Mouse (Mus musculus) CD4-positive, CD25-positive, alpha-beta regulatory T cell, adult 4 months (primary cell): ENCODE results near the gene Acbd6. TPM values are rescaled to one million over a fixed set of nuclear protein-coding genes. Genes with fewer than 3 reads are reported as not detected.

ENCODE experiments used
- ATAC-seq: one replicate; pipeline ENCODE4 v1.8.0; 2017
- polyA plus RNA-seq, 2 experiments: library from polyadenylated mRNA; unstranded; fragments of 100-300 nt; shearing (Covaris generic); gene quantifications; one replicate each; pipeline ENCODE4 v1.2.1; 2017

Acbd6 gene
- polyA plus RNA-seq: 10 to 100 TPM in 1 of 2 experiments, 1 to 10 TPM in 1; 3.2 to 13.0 TPM

DNA sequence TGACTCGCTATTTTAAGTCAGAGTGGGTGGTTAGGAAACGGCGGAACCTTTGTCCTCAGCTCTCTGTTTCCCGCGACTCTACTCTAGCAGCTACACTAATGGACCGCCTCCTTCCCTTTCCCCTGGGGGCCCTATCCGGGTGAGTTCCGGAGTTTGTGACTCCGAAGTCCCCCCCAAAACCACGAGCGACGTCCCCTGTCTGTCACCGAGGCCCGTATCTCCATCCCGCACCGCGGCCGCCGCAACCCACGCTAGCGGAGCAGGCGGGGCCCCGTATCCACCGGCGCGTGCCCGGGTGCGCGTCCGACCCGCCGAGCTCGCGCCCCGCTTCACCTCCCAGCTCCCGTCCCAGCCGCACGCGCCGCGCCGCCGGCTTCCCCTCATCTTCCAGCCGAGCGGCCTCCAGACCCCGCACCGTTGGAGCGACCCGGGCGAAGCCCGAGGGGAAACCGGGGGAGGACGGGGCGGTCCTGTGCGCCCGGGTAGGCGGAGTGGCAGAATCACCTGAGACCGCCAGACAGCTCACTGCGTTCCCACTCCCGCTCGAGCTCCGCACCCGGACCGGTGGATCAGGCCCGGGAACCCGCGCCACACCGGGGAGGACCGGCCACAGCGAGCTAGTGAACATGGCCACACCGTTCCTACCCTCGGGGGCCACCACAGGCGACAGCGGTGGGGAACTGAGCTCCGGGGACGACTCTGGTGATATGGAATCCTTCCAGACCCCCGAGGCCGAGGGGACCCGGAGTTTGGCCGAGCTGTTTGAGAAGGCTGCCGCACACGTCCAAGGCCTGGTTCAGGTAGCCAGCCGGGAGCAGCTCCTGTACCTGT is at the start of gene Acbd6:
TSS of gene Acbd6 (plus strand) at position 109 of the 831 bp plus-strand sequence.
- peak; percentile 86 for ATAC-seq

DNA sequence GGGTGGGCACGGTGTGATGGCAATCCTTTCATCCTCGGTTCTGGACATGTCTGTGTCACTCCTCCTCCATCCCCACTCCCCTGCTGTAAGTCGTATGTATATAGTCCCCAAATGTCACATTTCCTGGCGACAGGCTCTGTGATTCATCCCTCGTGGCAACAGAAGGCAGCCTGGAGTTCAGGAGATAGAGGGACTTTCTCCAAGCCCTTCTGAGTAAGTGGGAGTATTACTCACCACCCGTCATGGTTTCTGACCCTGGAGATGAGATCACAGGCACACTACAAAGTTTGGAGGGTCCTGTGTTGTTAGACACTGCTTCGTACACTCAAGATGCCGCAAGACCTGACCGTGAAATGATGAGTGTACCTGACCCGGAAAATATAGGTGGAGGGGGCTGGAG is 47.7 kb upstream of the Acbd6 start:
- no peak for ATAC-seq

GRCm38 (mm10) chr1:155515866-155516265 is 42.1 kb upstream of the Acbd6 start:
- ATAC-seq: no peak

- ATAC-seq: peak; percentile 49
These were observed 41.3 kb upstream of the Acbd6 start for GRCm38 (mm10) chr1:155516594-155516993.

DNA sequence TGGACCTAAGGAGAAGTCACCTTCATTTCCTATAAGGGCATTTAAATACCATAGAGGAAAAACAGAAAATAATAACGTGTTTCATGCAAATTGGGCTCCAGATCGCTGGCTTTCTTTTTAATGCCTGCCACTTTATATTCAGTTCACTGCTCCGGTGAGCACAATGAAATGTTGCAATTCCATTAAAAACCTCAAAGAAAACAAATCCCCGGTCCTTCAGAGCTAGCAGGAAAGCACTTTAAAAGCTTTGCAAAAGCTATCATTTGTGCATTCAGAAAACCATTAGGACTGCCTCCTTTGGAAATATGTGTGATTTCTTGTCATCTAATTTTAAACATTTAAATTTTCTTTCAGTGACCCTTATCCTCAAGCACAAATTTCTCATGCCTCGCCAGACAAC is 40.9 kb upstream of the Acbd6 start:
- ATAC-seq: no peak

DNA sequence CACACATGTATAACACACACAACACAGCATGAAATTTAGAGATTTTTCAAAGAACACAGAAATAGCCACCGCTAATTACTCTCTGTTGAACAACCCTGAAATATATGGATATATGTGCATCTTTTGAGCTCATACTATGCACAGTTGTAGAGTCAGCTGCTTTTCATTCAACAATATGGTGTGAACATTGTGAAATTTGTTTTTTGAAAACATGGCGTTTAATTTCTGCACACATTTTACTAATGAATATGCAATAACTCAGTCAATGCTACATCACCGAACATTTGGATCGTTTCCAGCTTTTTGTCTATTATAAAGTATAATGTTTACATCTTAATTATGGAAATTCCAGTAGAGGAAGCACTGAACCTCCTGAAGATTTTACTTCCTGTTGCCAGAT is 37.6 kb upstream of the Acbd6 start:
- no peak for ATAC-seq

DNA sequence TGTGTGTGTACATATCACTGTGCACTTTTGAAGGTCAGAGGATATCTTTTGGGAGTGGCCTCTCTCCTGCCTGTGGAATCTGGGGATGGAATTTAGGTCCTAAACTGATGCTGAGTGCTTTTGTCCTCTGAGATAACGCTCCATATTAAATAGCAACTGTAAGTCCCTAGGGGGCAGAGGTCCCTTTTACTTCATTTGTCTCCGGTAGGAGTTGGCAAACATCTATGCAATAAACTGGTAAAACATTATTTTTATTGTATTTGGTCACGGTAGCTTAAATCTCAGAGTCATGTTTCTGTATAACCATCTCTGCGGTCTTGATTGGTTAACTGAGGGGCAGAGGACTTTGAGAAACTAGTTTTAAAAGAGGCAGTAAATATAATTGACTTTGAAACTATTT is 35.4 kb upstream of the Acbd6 start:
- ATAC-seq: no peak

DNA sequence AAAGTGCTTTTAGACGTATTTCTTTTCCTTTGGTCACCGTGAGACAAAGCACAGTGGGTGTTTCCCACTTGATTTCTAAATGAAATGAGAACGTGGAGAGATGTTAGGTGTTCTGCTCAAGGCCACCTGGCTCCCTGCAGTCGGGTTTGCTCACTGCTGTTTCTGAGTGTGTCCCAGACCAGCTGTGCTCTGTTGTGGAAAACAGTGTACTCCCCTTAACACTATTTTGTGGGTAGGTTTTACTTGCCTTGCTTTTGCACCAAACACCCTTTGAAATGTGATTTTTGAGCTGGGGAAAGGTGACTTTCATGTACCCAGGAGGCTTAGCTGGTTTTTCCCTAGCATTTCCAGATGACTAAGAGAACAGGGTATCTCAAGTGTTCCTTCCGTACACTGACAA is 31.7 kb upstream of the Acbd6 start:
- ATAC-seq: no peak

- no peak for ATAC-seq
These were observed 30.7 kb upstream of the Acbd6 start for GRCm38 (mm10) chr1:155527027-155527786.

GRCm38 (mm10) chr1:155527787-155528158 is 30.1 kb upstream of the Acbd6 start:
- no peak for ATAC-seq

- ATAC-seq: no peak
These were observed 29.4 kb upstream of the Acbd6 start for GRCm38 (mm10) chr1:155528405-155529119.

- ATAC-seq: no peak
These were observed 28.6 kb upstream of the Acbd6 start for GRCm38 (mm10) chr1:155529120-155529963.

DNA sequence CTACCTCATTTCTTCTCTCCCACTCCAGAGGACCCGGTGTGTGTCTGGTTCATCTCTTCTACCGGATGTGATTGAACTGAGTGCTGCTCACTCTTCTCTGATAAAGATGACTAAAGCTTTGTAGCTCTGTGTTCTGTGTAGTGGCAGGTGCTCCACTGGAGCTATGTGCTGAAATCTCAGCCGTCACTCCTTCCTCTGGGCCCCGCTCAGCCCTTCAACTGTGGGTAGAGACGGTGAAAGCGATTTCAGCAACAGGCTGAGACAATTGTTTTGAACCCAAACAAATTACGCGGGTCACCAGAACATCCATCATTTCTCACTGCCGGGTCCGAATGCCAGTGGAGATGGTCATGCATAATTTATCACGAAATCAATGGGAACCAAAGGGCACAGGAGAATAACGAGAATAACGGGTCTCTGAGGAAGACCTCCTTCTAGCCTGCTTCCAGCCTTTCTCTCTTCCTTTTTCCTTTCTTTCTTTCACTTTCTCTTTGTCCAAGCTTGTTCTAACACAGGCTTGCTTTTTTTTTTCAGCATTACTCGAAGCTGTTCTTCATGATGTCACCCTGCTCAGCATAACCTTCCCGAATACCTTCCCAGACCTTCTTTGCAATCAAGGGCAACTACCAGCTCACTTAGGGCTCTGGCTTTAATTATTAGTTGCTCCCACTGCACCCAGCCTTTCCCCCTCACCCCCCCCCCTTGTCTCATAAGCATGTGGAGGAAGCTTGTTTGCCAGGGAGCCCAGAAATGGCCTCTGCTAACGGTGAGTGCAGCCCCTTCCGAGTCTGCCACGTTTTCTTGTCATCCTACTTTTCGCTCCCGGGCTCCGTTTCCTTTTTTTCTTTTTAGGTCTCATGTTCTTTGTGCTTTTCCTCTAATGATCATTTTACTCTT is 27.1 kb upstream of the Acbd6 start:
- peak; percentile 34 for ATAC-seq

GRCm38 (mm10) chr1:155532396-155532795 is 25.5 kb upstream of the Acbd6 start:
- no peak for ATAC-seq

DNA sequence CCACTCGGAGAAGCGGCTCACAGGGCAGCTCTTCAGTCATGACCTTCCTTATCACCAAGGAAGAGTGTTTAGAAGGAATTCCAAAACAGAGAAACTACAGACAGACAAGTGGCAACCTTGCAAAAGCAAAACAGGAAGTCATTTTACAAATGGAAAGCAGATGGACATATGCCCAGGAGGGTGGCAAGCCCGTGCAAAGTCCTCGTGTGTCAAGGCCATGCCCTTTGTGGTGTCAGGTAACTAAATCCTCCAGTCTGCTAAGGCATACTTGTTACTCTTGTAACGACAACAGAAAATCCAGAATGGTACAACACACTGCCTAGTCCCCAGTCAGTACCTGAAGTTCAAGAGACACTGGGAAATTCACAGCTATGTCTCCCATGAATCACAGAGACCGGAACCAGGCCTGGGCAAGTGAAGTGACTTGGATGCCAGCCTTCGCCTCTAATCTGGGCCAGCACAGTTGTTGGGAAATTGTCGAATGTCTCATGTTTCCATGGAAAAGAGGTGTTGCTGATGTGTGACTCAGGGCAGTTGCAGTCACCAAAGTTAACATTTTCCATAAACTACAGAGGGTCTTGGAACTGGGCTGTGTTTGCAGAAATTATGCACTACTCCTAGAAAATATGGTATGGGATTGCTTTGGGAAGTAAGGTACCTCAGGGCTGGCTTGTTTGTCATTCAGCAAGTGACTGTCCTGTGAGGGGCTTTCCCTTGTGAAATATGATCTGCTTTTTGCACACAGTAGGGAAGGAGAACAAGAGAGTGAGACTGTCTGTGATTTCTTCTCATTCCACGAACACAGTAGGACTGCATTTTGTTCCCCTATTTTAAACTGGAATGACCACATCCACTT is 24.9 kb upstream of the Acbd6 start:
- no peak for ATAC-seq

GRCm38 (mm10) chr1:155533689-155533965 is 24.3 kb upstream of the Acbd6 start:
- ATAC-seq: no peak

- ATAC-seq: peak; percentile 79
These were observed 20.8 kb upstream of the Acbd6 start for GRCm38 (mm10) chr1:155537005-155537642.

DNA sequence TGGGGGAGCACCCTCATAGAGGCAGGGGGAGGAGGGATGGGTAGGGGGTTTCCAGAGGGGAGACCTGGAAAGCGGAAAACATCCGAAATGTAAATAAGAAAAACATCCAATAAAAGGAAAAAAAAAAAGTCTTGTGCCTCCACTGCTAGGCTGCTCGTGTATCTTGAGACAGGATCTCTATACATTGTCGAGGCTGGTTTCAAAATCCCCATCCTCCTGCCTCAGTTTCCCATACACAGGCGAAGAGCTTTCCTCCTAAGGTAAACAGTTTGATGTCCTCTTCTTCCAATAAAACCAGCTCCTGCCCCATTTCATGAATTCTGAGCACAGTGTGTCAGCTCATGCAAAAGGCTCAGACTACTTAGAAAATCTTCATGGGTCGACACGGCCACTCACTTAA is 19.9 kb upstream of the Acbd6 start:
- ATAC-seq: no peak

DNA sequence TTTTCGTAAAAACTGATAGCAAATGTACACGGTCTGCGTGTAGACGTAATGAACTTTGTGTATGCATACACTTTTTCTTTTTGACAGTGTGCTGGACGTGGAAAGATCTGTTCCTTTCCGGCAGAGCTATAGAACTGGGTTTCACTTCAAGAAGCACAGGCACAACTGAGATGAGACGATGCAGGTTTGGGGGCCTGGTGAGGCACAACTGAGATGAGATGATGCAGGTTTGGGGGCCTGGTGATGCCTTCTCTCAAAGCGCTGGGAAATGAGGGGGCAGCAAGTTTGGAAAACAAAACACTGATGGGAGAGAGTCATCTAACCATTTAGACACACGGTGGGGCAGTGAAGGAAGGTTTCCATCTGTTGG is 293 bp upstream of the Acbd6 start:
- peak; percentile 27 for ATAC-seq

GRCm38 (mm10) chr1:155560021-155560420 is 2.1 kb downstream of the Acbd6 start:
- no peak for ATAC-seq
